Mouse (Mus musculus) v-Abl transformed pro-B cells (cell line): ENCODE data around the gene Enox1.

Experiments used
- in situ Hi-C, 2 experiments: fragments of 400-800 bp; cut with MboI; formaldehyde crosslinking; loops; one replicate each; pipeline ENCODE4 v1.15.1; 2025; ENCODE audit not compliant: unreplicated experiment in 2 of 2

The Enox1 gene

DNA sequence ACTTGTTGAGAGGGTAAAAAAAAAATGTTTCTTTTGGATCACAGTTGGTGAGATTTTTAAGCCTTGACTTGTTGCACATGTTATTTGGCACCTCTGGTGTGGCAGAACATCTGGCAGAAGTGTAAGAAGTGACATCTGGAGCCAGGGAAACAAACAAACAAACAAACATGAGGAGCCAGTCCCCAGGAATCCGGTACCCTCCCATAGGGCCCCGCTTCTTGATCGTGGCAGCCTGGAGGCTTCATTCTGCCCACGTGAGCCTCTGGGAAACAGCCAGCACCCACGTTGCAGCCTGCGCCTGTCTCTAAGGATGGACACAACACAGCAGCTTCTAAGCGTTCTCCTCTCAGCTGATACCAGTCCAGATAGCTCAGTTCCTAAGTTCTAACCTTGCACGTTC is 211.8 kb downstream of the Enox1 start:
- in situ Hi-C loops: no loop called here

GRCm38 (mm10) chr14:77369070-77369469 is 212.5 kb downstream of the Enox1 start:
- in situ Hi-C loops: no loop called here

- in situ Hi-C loops: no loop called here
Measured at GRCm38 (mm10) chr14:77370521-77370920, 214.0 kb downstream of the Enox1 start.

DNA sequence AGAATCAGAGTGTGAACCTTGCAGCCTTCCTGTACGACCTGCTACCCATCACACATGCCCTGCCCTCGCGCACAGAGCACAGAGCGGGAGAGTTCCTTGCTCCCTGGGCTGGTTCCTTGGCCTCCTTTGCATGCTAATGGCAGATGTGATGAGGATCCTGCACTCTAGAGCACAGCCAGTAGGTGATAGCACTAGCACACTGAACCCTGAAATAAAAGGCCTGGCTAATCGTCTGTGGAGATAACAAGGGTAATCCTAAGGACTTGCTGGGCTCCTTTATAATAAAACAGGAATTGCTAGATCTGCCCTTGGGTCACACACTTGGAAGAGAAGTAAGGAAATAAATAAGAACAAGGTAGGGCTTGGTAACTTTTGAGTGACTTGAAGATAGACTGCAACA is 215.4 kb downstream of the Enox1 start:
- in situ Hi-C loops: no loop called here

DNA sequence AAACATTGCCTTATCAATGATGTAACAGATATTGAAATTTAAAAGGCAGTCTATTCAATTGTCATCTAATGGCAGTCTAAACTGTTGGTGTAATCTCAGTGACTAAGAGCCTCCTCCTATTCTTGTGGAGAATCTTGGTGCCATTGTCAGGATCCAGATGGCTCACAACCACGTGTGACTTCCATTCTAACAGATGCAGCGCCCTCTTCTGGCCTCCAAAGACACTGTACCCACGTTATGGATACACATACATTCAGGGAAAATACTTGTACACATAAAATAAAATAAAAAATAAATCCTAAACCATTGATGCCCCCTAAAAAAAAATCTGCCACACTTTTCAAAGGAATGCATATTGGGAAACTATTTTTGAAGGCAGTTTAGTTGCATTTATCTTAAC is 216.6 kb downstream of the Enox1 start:
- in situ Hi-C loops: no loop called here

DNA sequence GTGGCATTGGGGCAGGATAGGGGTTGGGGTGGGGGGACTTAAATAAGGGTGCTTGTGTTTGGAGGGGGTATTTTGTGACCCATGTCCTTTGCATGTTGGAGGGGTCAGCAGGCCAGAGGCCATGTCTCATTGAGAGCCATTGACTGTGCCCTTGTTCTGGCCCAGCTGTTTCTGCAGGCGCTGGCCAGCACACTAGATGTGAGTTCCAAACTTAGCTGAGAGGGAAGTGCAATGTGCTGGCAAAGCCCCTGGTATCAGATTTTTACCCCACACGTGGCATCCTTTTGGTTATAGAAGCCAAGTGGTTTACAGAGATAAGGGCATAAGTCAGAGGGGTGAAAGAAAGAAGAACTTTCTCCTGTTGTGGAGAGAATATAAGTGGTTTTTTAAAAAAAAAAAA is 218.5 kb downstream of the Enox1 start:
- in situ Hi-C loops: no loop called here

GRCm38 (mm10) chr14:77375618-77376017 is 219.1 kb downstream of the Enox1 start:
- in situ Hi-C loops: no loop called here

DNA sequence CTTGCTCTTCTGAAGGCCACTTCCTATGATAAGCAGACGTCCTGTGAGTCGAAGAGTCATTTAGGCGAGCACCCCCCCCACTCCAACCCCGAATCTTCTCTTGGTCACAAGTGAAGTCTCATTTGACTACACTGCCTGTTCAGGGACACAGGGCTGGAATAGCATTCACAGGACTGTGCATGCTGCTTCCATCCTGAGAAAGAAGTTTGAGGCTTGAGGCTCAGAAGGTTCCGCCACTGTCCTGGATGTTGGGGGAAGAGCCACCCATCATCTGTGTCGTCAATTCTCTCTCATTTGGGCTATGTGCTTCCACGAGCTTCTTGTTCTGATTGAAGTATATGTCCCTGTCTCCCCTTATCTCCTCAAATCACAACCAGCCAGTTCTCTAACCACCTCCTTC is 220.2 kb downstream of the Enox1 start:
- in situ Hi-C loops: no loop called here

- in situ Hi-C loops: no loop called here
Measured at GRCm38 (mm10) chr14:77377439-77377838, 220.9 kb downstream of the Enox1 start.

DNA sequence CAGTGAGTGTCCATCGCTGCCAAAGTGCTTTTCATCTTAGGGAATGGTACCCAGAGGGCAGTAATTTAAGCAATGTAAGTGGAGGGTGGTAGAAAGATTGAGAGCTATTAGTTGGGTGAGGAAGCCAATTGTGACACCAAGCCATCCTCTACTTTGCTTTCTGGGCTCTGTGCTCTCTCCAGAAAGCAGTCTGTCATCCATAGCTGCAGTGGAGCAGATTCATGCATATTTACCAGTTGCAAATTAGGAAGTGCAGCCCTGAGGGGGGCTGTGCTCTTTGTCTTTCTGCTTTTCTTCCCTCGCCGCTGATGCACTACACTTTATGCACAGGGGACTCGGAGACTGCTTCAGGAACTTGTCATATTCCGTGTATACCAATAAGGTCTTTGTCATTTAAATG is 221.3 kb downstream of the Enox1 start:
- in situ Hi-C loops: no loop called here

DNA sequence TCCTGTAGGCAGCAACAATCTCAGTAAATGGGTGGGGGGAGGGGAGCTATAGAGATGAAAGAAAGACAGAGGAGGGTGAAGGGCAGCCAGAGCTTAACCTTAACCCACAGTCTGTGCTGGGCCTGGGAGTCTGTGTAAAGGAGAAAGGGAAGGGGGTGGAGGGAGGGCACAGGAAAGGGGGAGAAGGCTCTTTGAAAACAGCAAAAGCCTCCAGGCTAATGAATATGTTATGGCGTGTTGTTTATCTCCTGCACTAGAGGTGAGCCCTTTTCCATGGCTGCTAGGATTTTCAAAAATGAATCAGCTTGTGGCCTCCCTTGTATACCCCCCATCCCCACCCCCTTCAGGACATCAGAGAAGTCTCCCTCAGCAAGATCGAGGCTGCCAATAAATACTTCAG is 225.0 kb downstream of the Enox1 start:
- in situ Hi-C loops: no loop called here

DNA sequence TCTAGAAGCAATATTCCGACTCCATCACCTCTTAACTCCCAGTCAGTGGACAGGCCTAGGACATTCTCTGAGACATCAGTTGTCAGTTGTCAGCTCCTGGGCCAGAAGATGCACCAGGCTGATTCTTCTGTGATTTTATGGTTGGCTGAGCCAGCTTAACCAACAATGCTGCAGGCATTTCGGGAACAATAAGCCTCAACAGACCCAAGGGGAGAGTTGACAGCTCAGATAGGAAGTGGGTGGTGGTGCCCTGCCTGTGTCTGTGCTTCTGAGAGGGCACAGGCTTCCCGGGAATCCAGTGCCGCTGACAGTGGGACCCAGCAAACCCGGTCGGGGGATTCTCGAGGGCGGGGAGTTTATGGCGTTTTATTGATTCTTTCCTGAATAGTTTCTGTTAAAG is 229.1 kb downstream of the Enox1 start:
- in situ Hi-C loops: no loop called here

GRCm38 (mm10) chr14:77387877-77388276 is 231.3 kb downstream of the Enox1 start:
- in situ Hi-C loops: no loop called here

DNA sequence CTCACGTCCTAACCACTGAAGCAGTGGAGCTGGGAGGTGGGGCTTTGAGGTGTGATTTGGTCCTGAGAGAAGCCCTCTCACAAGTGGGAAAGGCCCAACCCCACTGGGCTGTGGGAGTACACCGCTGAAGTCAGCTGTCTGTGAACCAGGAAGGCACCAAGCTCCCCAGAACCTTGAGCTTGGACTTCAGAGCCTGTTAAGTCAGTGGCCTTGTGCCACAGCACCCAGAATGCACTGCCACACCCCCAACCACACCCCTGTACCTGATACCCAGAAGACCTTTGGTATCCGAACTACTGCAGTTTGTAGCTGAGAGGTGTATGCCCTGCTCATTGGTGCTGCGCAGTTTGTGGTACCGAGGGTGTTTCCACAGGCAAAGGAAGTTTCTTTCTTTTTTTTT is 232.7 kb downstream of the Enox1 start:
- in situ Hi-C loops: no loop called here

GRCm38 (mm10) chr14:77392476-77392875 is 235.9 kb downstream of the Enox1 start:
- in situ Hi-C loops: no loop called here

DNA sequence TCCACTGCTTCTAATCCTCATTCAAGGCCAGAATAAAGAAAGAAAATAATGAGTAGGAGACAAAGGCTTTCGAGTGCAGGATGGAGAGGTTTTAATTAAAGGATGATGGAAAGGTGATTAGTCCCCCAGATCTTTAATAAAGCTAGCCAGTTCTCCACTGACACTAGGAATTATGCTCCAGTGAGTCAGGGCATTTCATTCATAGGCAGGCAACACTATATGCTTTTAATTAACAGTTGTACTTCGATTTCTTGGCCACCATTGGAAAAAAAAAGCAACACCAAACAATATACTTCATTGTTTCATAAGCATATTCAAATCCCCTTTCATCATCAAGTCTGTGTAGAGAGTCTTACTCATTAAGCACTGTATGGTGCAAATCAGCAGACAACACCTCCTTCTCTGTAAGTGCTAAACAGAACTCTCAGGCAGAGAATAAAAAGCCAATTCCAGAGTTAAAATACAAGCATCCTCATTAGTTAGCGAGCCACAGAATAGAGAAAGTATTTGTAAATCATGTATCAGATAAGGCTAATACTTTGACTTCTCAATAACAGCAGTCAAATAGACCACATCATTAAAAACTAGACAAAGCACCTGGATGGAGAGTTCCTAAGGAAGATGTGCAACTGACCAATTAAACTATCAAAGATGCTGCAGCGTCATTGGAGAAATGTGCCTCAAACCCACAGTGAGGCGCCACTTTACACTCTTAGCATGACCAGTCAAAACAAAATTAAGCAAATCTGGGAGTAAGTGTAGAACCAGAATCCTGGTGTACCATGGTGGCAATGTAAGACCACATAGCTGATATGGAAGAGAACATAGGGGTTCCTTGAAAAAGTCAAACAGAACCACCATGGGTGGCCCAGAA is 249.9 kb downstream of the Enox1 start:
- in situ Hi-C loops: no loop called here

DNA sequence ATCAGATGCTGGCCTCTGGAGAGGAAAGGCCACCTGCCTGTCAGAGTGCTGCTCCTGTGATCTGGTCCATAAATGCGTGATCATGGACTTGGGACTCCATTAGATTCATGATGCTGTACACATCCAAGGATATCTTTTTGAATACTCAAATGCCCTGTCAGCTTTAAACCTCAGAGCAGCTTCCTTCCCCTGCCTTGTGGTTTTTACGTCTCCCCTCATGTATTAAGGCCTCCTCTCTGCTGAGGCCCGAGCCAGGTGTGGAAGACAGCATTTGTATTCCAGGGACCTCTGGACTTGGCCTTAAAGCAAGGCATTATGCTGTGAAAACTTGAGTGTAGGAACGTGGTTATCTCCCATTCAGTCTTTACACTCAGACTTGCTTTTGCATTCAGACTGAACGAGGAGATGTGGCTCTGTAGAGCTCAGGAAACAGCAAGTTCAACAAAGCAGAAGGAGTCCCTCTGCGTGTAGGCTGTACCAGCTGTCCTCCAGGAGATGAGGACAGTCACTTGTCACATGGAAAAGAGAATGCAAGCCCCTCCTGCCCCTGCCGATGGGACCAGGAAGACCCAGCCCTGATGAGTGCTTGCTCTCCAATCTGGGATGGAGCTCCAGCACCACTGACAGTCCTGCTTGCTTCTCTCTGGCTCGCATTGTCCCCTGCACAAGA is 252.8 kb downstream of the Enox1 start:
- in situ Hi-C loops: no loop called here

DNA sequence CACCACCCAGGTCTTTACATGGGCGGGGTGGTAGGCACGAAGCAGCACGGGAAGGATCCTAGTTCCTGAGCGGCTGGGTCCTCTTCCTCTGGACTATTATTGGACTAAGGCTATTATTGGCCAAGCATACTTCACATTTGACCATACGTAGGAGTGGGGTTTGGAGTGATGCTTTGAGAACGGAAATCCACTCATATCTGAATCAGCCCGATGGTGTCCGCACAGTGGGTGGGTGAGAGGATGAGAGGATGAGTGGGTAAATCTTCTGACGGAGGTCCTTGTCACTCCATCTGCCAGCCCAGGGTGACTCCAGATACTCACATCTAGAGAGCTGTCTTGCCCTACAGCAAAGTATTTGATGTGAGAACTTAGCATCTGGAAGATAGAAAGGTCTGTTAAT is 253.8 kb downstream of the Enox1 start:
- in situ Hi-C loops: no loop called here

DNA sequence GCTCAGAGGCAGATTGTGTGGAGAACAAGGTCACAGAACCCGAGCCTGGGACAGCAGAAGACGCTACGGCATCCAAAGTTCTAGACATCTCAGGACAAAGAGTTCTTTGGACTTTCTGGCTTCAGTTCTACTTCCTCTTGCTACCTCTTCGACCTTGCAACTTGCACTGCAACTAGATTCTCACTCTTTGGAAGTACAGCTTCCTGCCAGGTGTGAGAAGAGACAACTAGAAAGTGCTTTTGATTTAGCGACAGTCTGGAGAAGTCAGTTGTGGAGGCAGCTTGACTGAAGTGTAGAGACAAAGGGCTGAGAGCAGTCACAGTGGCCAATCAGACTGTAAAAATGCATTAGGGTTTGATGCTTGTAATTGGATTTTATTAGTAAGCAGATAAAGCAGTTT is 256.5 kb downstream of the Enox1 start:
- in situ Hi-C loops: no loop called here

- in situ Hi-C loops: no loop called here
Measured at GRCm38 (mm10) chr14:77416358-77416757, 259.8 kb downstream of the Enox1 start.

GRCm38 (mm10) chr14:77421031-77421430 is 264.5 kb downstream of the Enox1 start:
- in situ Hi-C loops: no loop called here

GRCm38 (mm10) chr14:77423194-77423593 is 266.6 kb downstream of the Enox1 start:
- in situ Hi-C loops: no loop called here
